Mouse (Mus musculus) brain, embryonic 14.5 days (tissue): Measurements from ENCODE around the gene Ankfy1. TPM values are rescaled to one million over a fixed set of nuclear protein-coding genes. Genes with fewer than 3 reads are reported as not detected.

Source experiments
- DNase-seq: peaks from one replicate; pipeline ENCODE4 v3.0.0-alpha.2; 2011; ENCODE audit warnings: low read depth
- CTCF ChIP-seq: fragments of 200-500 bp; IDR thresholded peaks from 2 replicates; pipeline ENCODE4 v1.5.1; 2012; ENCODE audit warnings: inconsistent platforms, mild to moderate bottlenecking, moderate library complexity, borderline replicate concordance; ENCODE audit not compliant: insufficient read depth, insufficient read length; ENCODE audit errors: extremely low read depth
- POLR2A ChIP-seq: fragments of 200-500 bp; IDR thresholded peaks from 2 replicates; pipeline ENCODE4 v1.6.1; 2012; ENCODE audit warnings: mild to moderate bottlenecking, inconsistent platforms, borderline replicate concordance; ENCODE audit not compliant: poor library complexity, insufficient read depth, insufficient read length, severe bottlenecking; ENCODE audit errors: extremely low read depth
- polyA plus RNA-seq: library from polyadenylated mRNA; depleted of rRNA; stranded (reverse); fragments of >200 nt; gene quantifications from 2 replicates; pipeline ENCODE4 v1.2.3, GENCODE M21; 2012; rRNA removed

Gene Ankfy1
- polyA plus RNA-seq = 44.7 and 50.3 TPM in 2 replicates

- no peak for TF ChIP-seq CTCF
- peak; percentile 86; the same call in 1 of the 2 replicates for TF ChIP-seq POLR2A
These were observed at the start of gene Ankfy1 for GRCm38 (mm10) chr11:72689551-72690510. Gene Ankfy1 (plus strand): TSS chr11:72690006.

GRCm38 (mm10) chr11:72642730-72643129 is 47.1 kb upstream of the Ankfy1 start:
- no peak for DNase-seq
- TF ChIP-seq CTCF = no peak
- TF ChIP-seq POLR2A = no peak

More at GRCm38 (mm10) chr11:72689551-72690510, at the start of gene Ankfy1:
- peak; percentile 97 for DNase-seq

- no peak for TF ChIP-seq POLR2A
These were observed 44.4 kb upstream of the Ankfy1 start for GRCm38 (mm10) chr11:72645386-72645785.

GRCm38 (mm10) chr11:72650347-72650746 is 39.5 kb upstream of the Ankfy1 start:
- DNase-seq = no peak
- TF ChIP-seq POLR2A = no peak
- TF ChIP-seq CTCF = no peak

More at GRCm38 (mm10) chr11:72645386-72645785, 44.4 kb upstream of the Ankfy1 start:
- DNase-seq = no peak

GRCm38 (mm10) chr11:72659918-72660317 is 29.9 kb upstream of the Ankfy1 start:
- DNase-seq = no peak
- TF ChIP-seq POLR2A (no peak), CTCF (no peak)

- no peak for TF ChIP-seq CTCF
- DNase-seq = no peak
These were observed 29.4 kb upstream of the Ankfy1 start for GRCm38 (mm10) chr11:72660359-72660758.

- DNase-seq = no peak
- TF ChIP-seq CTCF = no peak
- TF ChIP-seq POLR2A = no peak
These were observed 25.2 kb upstream of the Ankfy1 start for GRCm38 (mm10) chr11:72664641-72665040.

- no peak for DNase-seq
- TF ChIP-seq CTCF = no peak
- no peak for TF ChIP-seq POLR2A
These were observed 19.2 kb upstream of the Ankfy1 start for GRCm38 (mm10) chr11:72670634-72671033.

GRCm38 (mm10) chr11:72671294-72671988 is 18.4 kb upstream of the Ankfy1 start:
- no peak for DNase-seq
- TF ChIP-seq POLR2A = no peak
- no peak for TF ChIP-seq CTCF

- no peak for DNase-seq
- no peak for TF ChIP-seq POLR2A
These were observed 17.4 kb upstream of the Ankfy1 start for GRCm38 (mm10) chr11:72672438-72672837.

GRCm38 (mm10) chr11:72675280-72675679 is 14.5 kb upstream of the Ankfy1 start:
- TF ChIP-seq POLR2A (no peak), CTCF (no peak)
- no peak for DNase-seq
